Mouse (Mus musculus) brain, embryonic 14.5 days (tissue): ENCODE data around the gene Tnfrsf13c.

Source experiments
- CTCF ChIP-seq: fragments of 200-500 bp; IDR thresholded peaks from 2 replicates; pipeline ENCODE4 v1.5.1; 2012; ENCODE audit warnings: inconsistent platforms, mild to moderate bottlenecking, moderate library complexity, borderline replicate concordance; ENCODE audit not compliant: insufficient read depth, insufficient read length; ENCODE audit errors: extremely low read depth
- POLR2A ChIP-seq: fragments of 200-500 bp; IDR thresholded peaks from 2 replicates; pipeline ENCODE4 v1.6.1; 2012; ENCODE audit warnings: mild to moderate bottlenecking, inconsistent platforms, borderline replicate concordance; ENCODE audit not compliant: poor library complexity, insufficient read depth, insufficient read length, severe bottlenecking; ENCODE audit errors: extremely low read depth

- TF ChIP-seq CTCF (no peak), POLR2A (no peak)
Measured at GRCm38 (mm10) chr15:82225769-82226168, 1.6 kb upstream of the Tnfrsf13c start.
